Mouse (Mus musculus): ENCODE measurements around the gene Gm45837.

DNA sequence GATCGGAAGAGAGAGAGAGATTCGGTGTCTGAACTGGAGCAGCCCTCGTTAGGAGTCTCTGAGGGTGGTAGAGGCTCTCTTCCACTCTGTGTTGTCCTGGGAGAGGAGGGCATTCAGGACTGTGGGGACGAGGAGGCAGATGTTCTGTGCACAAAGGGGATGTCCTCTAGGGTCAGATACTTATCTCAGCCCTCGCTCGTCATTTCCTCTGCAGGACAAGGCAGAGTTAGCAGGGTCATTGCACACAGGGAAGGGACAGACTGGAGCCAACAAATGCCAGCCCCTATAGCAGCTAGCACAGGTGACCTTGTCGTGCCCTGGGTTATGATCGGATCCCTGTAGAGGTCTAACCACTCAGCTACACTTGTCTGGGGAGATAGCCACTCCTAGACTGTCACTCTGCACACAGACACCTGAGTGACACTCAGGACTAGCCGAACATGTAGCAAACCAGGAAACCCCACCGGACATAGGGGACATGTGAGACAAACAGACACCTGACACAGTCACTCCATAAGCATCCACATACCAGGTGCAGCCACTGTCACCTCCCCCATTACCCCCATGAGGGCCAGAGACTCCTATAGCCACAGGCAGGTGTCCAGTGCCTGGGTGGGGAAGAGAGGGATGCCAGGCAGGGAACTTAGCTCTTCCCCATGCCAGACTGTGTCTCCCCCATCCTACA is 49.4 kb downstream of the Gm45837 start:
- TF ChIP-seq POLR2A (IDR thresholded peaks at IDR 0.05; ENCODE audit: low read depth, low read length) (no peak), CTCF (conservative IDR thresholded peaks at IDR 0.05; ENCODE audit: insufficient read depth, insufficient read length, low read depth, low read length) (no peak)

All from kidney, adult 2 months (tissue).